Mouse (Mus musculus) MEL (cell line): ENCODE results near the gene Cep78. TPM values are rescaled to one million over a fixed set of nuclear protein-coding genes. Genes with fewer than 3 reads are reported as not detected.

Source experiments
- DNase-seq: peaks from one replicate; pipeline ENCODE4 v3.0.0; 2011; ENCODE audit warnings: low read depth, low spot score
- H3K27ac ChIP-seq: 2 replicates; pipeline ENCODE4 v1.5.1; 2012; ENCODE audit warnings: low read depth, mild to moderate bottlenecking, control low read depth, low read length, moderate library complexity; ENCODE audit not compliant: control insufficient read depth
- H3K27me3 ChIP-seq, 2 experiments: fragments of 150-350 bp in 1 of 2; sonication (generic) in 1 of 2; 2 replicates each; pipeline ENCODE4 v1.6.1; 2012; ENCODE audit warnings: low read length in 2 of 2, mild to moderate bottlenecking in 2 of 2, improper control_type of control experiment in 1 of 2, moderate library complexity in 1 of 2; ENCODE audit not compliant: insufficient read depth in 2 of 2, control insufficient read depth in 1 of 2
- H3K36me3 ChIP-seq, 2 experiments: 2 replicates each; pipeline ENCODE4 v1.6.1; 2012 to 2014; ENCODE audit warnings: low read length in 2 of 2, improper control_type of control experiment in 1 of 2, inconsistent platforms in 1 of 2, mild to moderate bottlenecking in 1 of 2; ENCODE audit not compliant: insufficient read depth in 2 of 2, control insufficient read depth in 1 of 2
- H3K4me1 ChIP-seq, 2 experiments: fragments of 150-350 bp in 1 of 2; sonication (generic) in 1 of 2; 2 replicates each; pipeline ENCODE4 v1.6.1; 2012; ENCODE audit warnings: low read length in 2 of 2, improper control_type of control experiment in 1 of 2, mild to moderate bottlenecking in 1 of 2; ENCODE audit not compliant: insufficient read depth in 2 of 2, control insufficient read depth in 1 of 2
- H3K4me3 ChIP-seq, 2 experiments: fragments of 150-350 bp in 1 of 2; sonication (generic) in 1 of 2; 2 replicates each; pipeline ENCODE4 v1.5.1; 2012; ENCODE audit warnings: low read depth in 2 of 2, low read length in 2 of 2, mild to moderate bottlenecking in 2 of 2, moderate library complexity in 2 of 2, control low read depth in 1 of 2, improper control_type of control experiment in 1 of 2; ENCODE audit not compliant: control insufficient read depth in 1 of 2, insufficient read depth in 1 of 2
- H3K79me2 ChIP-seq: 2 replicates; pipeline ENCODE4 v1.6.1; 2012; ENCODE audit warnings: mild to moderate bottlenecking, low read length, moderate library complexity; ENCODE audit not compliant: control insufficient read depth, poor library complexity, insufficient read depth
- H3K9ac ChIP-seq: 2 replicates; pipeline ENCODE4 v1.6.1; 2012; ENCODE audit warnings: low read depth, mild to moderate bottlenecking, control low read depth, low read length, moderate library complexity; ENCODE audit not compliant: control insufficient read depth, poor library complexity, severe bottlenecking
- H3K9me3 ChIP-seq: fragments of 150-350 bp; sonication (generic); replicated peaks from 2 replicates; pipeline ENCODE4 v1.6.1; 2012; ENCODE audit warnings: mild to moderate bottlenecking, low read length, improper control_type of control experiment, moderate library complexity; ENCODE audit not compliant: insufficient read depth
- BHLHE40 ChIP-seq: IDR thresholded peaks from 2 replicates; pipeline ENCODE4 v1.6.1; 2012; ENCODE audit warnings: low read depth, mild to moderate bottlenecking, inconsistent platforms, low read length, improper control_type of control experiment, borderline replicate concordance
- CTCF ChIP-seq, 3 experiments: IDR thresholded peaks in 2 of 3; conservative IDR thresholded peaks in 1 of 3; 2 replicates each; pipeline ENCODE4 v1.5.1; 2011 to 2012; ENCODE audit warnings: low read length in 3 of 3, low read depth in 2 of 3, mild to moderate bottlenecking in 2 of 3, improper control_type of control experiment in 1 of 3, inconsistent platforms in 1 of 3, mixed read lengths in 1 of 3, moderate library complexity in 1 of 3; ENCODE audit not compliant: control insufficient read depth in 1 of 3, insufficient read depth in 1 of 3, poor library complexity in 1 of 3, severe bottlenecking in 1 of 3
- E2F4 ChIP-seq: IDR thresholded peaks from 2 replicates; pipeline ENCODE4 v1.6.1; 2011; ENCODE audit warnings: low read depth, low read length, improper control_type of control experiment, borderline replicate concordance
- ELF1 ChIP-seq: IDR thresholded peaks from 2 replicates; pipeline ENCODE4 v1.6.1; 2014; ENCODE audit warnings: low read depth, mild to moderate bottlenecking, inconsistent platforms, low read length, improper control_type of control experiment, moderate library complexity
- EP300 ChIP-seq, 2 experiments: IDR thresholded peaks; 2 replicates each; pipeline ENCODE4 v1.6.1; 2011; ENCODE audit warnings: improper control_type of control experiment in 2 of 2, low read length in 2 of 2, low read depth in 1 of 2, mild to moderate bottlenecking in 1 of 2
- GABPA ChIP-seq: IDR thresholded peaks from 2 replicates; pipeline ENCODE4 v1.6.1; 2012; ENCODE audit warnings: low read depth, mild to moderate bottlenecking, inconsistent platforms, low read length, improper control_type of control experiment, moderate library complexity
- GATA1 ChIP-seq: IDR thresholded peaks from 2 replicates; pipeline ENCODE4 v1.6.1; 2011; ENCODE audit warnings: low read depth, low read length, improper control_type of control experiment
- HCFC1 ChIP-seq: IDR thresholded peaks from 2 replicates; pipeline ENCODE4 v1.6.1; 2012; ENCODE audit warnings: low read depth, mild to moderate bottlenecking, inconsistent platforms, low read length, improper control_type of control experiment, moderate library complexity
- JUND ChIP-seq: IDR thresholded peaks from 2 replicates; pipeline ENCODE4 v1.6.1; 2011; ENCODE audit warnings: low read depth, mild to moderate bottlenecking, improper control_type of control experiment, low read length
- KAT2A ChIP-seq: conservative IDR thresholded peaks from 2 replicates; pipeline ENCODE4 v1.6.1; 2012; ENCODE audit warnings: low read depth, low read length, improper control_type of control experiment, inconsistent platforms
- MAFK ChIP-seq: IDR thresholded peaks from 2 replicates; pipeline ENCODE4 v1.6.1; 2011; ENCODE audit warnings: low read depth, mild to moderate bottlenecking, low read length, improper control_type of control experiment, borderline replicate concordance
- MAX ChIP-seq: IDR thresholded peaks from 2 replicates; pipeline ENCODE4 v1.6.1; 2011; ENCODE audit warnings: low read length, improper control_type of control experiment
- NRF1 ChIP-seq: IDR thresholded peaks from 2 replicates; pipeline ENCODE4 v1.6.1; 2014; ENCODE audit warnings: low read depth, mild to moderate bottlenecking, inconsistent platforms, low read length, improper control_type of control experiment, moderate library complexity; ENCODE audit not compliant: poor library complexity, insufficient read depth, severe bottlenecking
- POLR2AphosphoS2 ChIP-seq: IDR thresholded peaks from 2 replicates; pipeline ENCODE4 v1.6.1; 2011; ENCODE audit warnings: low read length, improper control_type of control experiment
- POLR2AphosphoS5 ChIP-seq: IDR thresholded peaks from 2 replicates; pipeline ENCODE4 v1.6.1; 2012; ENCODE audit warnings: low read depth, borderline replicate concordance, mild to moderate bottlenecking, inconsistent platforms, low read length, moderate library complexity, mixed read lengths
- RAD21 ChIP-seq: IDR thresholded peaks from 2 replicates; pipeline ENCODE4 v1.6.1; 2011; ENCODE audit warnings: mild to moderate bottlenecking, low read depth, low read length, improper control_type of control experiment
- RCOR1 ChIP-seq: IDR thresholded peaks from 2 replicates; pipeline ENCODE4 v1.6.1; 2012; ENCODE audit warnings: low read depth, mild to moderate bottlenecking, inconsistent platforms, low read length, improper control_type of control experiment
- SIN3A ChIP-seq: IDR thresholded peaks from 2 replicates; pipeline ENCODE4 v1.6.1; 2012; ENCODE audit warnings: low read length, improper control_type of control experiment, inconsistent platforms
- SMC3 ChIP-seq: IDR thresholded peaks from 2 replicates; pipeline ENCODE4 v1.6.1; 2011; ENCODE audit warnings: low read depth, low read length, improper control_type of control experiment
- TAL1 ChIP-seq: IDR thresholded peaks from 2 replicates; pipeline ENCODE4 v1.6.1; 2012; ENCODE audit warnings: mild to moderate bottlenecking, inconsistent platforms, low read length, moderate library complexity, mixed read lengths
- USF2 ChIP-seq, 2 experiments: IDR thresholded peaks; 2 replicates each; pipeline ENCODE4 v1.6.1; 2011 to 2012; ENCODE audit warnings: improper control_type of control experiment in 2 of 2, low read length in 2 of 2, borderline replicate concordance in 1 of 2, inconsistent platforms in 1 of 2, low read depth in 1 of 2, mild to moderate bottlenecking in 1 of 2; ENCODE audit not compliant: insufficient read depth in 1 of 2
- ZMIZ1 ChIP-seq: IDR thresholded peaks from 2 replicates; pipeline ENCODE4 v1.6.1; 2012; ENCODE audit warnings: low read depth, mild to moderate bottlenecking, inconsistent platforms, low read length, improper control_type of control experiment, moderate library complexity
- polyA plus RNA-seq, 2 experiments: library from polyadenylated mRNA; stranded (reverse) in 1 of 2; unstranded in 1 of 2; fragments of >175 nt in 1 of 2; fragments of >200 nt in 1 of 2; gene quantifications; 2 replicates each; pipeline versions ENCODE4 v1.2.1 to v1.2.4; 2012; ENCODE audit warnings: low replicate concordance in 2 of 2, low read depth in 1 of 2; ENCODE audit not compliant: insufficient read length in 2 of 2, insufficient read depth in 1 of 2, missing spikeins in 1 of 2
- total RNA-seq: library from RNA; depleted of rRNA; stranded (reverse); fragments of 300-350 nt; gene quantifications from 2 replicates; pipeline ENCODE4 v1.2.3, GENCODE M21; 2012

The Cep78 gene
- total and polyA plus RNA-seq, 3 experiments, result 22.2 to 23.0 TPM; not detected in 1

GRCm38 (mm10) chr19:15942421-15943116 is 42.2 kb downstream of the Cep78 start:
- Histone ChIP-seq H3K27me3 (no peaks in the 10 kb centered on the region), H3K4me1 (no peaks in the 10 kb centered on the region), H3K9ac (no peak overlapping the region), H3K36me3 (no peaks in the 10 kb centered on the region), H3K4me3 (no peak overlapping the region), H3K27ac (no peak overlapping the region), H3K9me3 (no peaks in the 10 kb centered on the region), H3K79me2 (no peaks in the 10 kb centered on the region)
- no peak for TF ChIP-seq CTCF (IDR thresholded peaks at IDR 0.05 in 2 of 3, conservative IDR thresholded peaks at IDR 0.05 in 1 of 3; ENCODE audit: control insufficient read depth in 1 of 3, insufficient read depth in 1 of 3, low read depth in 2 of 3, low read length in 3 of 3, poor library complexity in 1 of 3, severe bottlenecking in 1 of 3)
- TF ChIP-seq NRF1, result no peak
- no peak for TF ChIP-seq RCOR1
- no peak for TF ChIP-seq EP300 (IDR thresholded peaks at IDR 0.05; ENCODE audit: low read depth in 1 of 2, low read length in 2 of 2)
- no peak for TF ChIP-seq SMC3
- no peak for TF ChIP-seq E2F4
- no peak for TF ChIP-seq KAT2A
- TF ChIP-seq ZMIZ1, result no peak
- no peak for TF ChIP-seq MAX
- no peak for TF ChIP-seq MAFK
- no peak for TF ChIP-seq POLR2AphosphoS2
- no peak for TF ChIP-seq TAL1
- TF ChIP-seq SIN3A, result no peak
- TF ChIP-seq HCFC1, result no peak
- TF ChIP-seq POLR2AphosphoS5, result no peak
- no peak for TF ChIP-seq GABPA
- TF ChIP-seq JUND, result no peak
- no peak for DNase-seq

GRCm38 (mm10) chr19:15941399-15941798 is 43.4 kb downstream of the Cep78 start:
- H3K4me3 ChIP-seq, result no peak overlapping the region
- no peak overlapping the region for H3K27ac ChIP-seq
- no peaks in the 10 kb centered on the region for H3K27me3 ChIP-seq
- H3K36me3 ChIP-seq, result no peaks in the 10 kb centered on the region
- H3K4me1 ChIP-seq, result no peaks in the 10 kb centered on the region
- no peaks in the 10 kb centered on the region for H3K79me2 ChIP-seq
- TF ChIP-seq GATA1, result no peak
- TF ChIP-seq ELF1, result no peak
- TF ChIP-seq USF2 (IDR thresholded peaks at IDR 0.05; ENCODE audit: borderline replicate concordance in 1 of 2, insufficient read depth in 1 of 2, low read depth in 1 of 2, low read length in 2 of 2), result no peak
- TF ChIP-seq E2F4, result no peak
- no peak for TF ChIP-seq MAFK
- no peak for TF ChIP-seq BHLHE40
- no peak for TF ChIP-seq NRF1
- no peak for TF ChIP-seq RAD21
- TF ChIP-seq HCFC1, result no peak
- H3K9ac ChIP-seq, result no peak overlapping the region
- no peaks in the 10 kb centered on the region for H3K9me3 ChIP-seq
- DNase-seq, result no peak
